Mouse (Mus musculus) heart, embryonic 15.5 days (tissue): ENCODE measurements around the gene Atg16l2. TPM values are rescaled to one million over a fixed set of nuclear protein-coding genes. Genes with fewer than 3 reads are reported as not detected.

Source experiments
- ATAC-seq: fragments of 200-750 bp; cut with Nextera tagmentation; replicated peaks from 2 replicates; pipeline ENCODE4 v1.8.0; 2017; ENCODE audit warnings: low read depth, moderate TSS enrichment; ENCODE audit not compliant: insufficient number of reproducible peaks, insufficient read depth, low FRiP score
- H3K27ac ChIP-seq: fragments of 300-500 bp; sonication (generic); 2 replicates; pipeline ENCODE4 v1.5.1; 2015; ENCODE audit warnings: mild to moderate bottlenecking, inconsistent platforms
- H3K27me3 ChIP-seq: fragments of 300-500 bp; sonication (generic); 2 replicates; pipeline ENCODE4 v1.6.1; 2015; ENCODE audit warnings: inconsistent platforms
- H3K36me3 ChIP-seq: fragments of 300-500 bp; sonication (generic); 2 replicates; pipeline ENCODE4 v1.6.1; 2015; ENCODE audit warnings: mild to moderate bottlenecking, inconsistent platforms
- H3K4me1 ChIP-seq: fragments of 300-500 bp; sonication (generic); replicated peaks from 2 replicates; pipeline ENCODE4 v1.6.1; 2015; ENCODE audit warnings: inconsistent platforms
- H3K4me2 ChIP-seq: fragments of 300-500 bp; sonication (generic); 2 replicates; pipeline ENCODE4 v1.6.1; 2015; ENCODE audit warnings: inconsistent platforms, mild to moderate bottlenecking, moderate library complexity
- H3K4me3 ChIP-seq: fragments of 300-500 bp; sonication (generic); 2 replicates; pipeline ENCODE4 v1.5.1; 2015; ENCODE audit warnings: mild to moderate bottlenecking, inconsistent platforms
- H3K9ac ChIP-seq: fragments of 300-500 bp; sonication (generic); 2 replicates; pipeline ENCODE4 v1.6.1; 2015; ENCODE audit warnings: mild to moderate bottlenecking, inconsistent platforms
- H3K9me3 ChIP-seq: fragments of 300-500 bp; sonication (generic); replicated peaks from 2 replicates; pipeline ENCODE4 v1.6.1; 2016; ENCODE audit warnings: inconsistent platforms
- WGBS: fragments of 180-500 bp; shearing (Covaris S2); methylation state at CpG from one replicate; pipeline ENCODE4 v1.1.7; 2015; ENCODE audit warnings: mixed read lengths; 5-methylcytosine and 5-hydroxymethylcytosine counted together
- polyA plus RNA-seq: library from polyadenylated mRNA; unstranded; fragments of >200 nt; fragmentation: Nextera tagmentation; extraction: Ambion mirVana; gene quantifications from 2 replicates; pipeline ENCODE4 v1.2.1, GENCODE M21; 2015

Gene Atg16l2
- polyA plus RNA-seq, 1 experiment from 2014 or later: 28.1 TPM

- 87% methylated on average over 2 of the region's 2 CpGs for WGBS
- no peak for ATAC-seq
- no peak overlapping the region for H3K27ac ChIP-seq
- H3K4me2 ChIP-seq: no peak overlapping the region
- no peak overlapping the region for H3K9ac ChIP-seq
- no peaks in the 10 kb centered on the region for H3K9me3 ChIP-seq
- H3K4me1 ChIP-seq: 0 out of 2 replicates have a peak, but pooled peaks cover 2% of the 10 kb centered on the region
- no peaks in the 10 kb centered on the region for H3K36me3 ChIP-seq
- no peak overlapping the region for H3K4me3 ChIP-seq
- no peaks in the 10 kb centered on the region for H3K27me3 ChIP-seq
Observed at GRCm38 (mm10) chr7:101223501-101223900, 78.5 kb downstream of the Atg16l2 start.

GRCm38 (mm10) chr7:101216724-101217123 is 85.3 kb downstream of the Atg16l2 start:
- H3K36me3 ChIP-seq: peaks cover 4% of the 10 kb centered on the region; the same call in 1 of the 2 replicates
- H3K4me1 ChIP-seq: 0 out of 2 replicates have a peak, but pooled peaks cover 2% of the 10 kb centered on the region
- no peaks in the 10 kb centered on the region for H3K9me3 ChIP-seq
- no peak overlapping the region for H3K4me3 ChIP-seq
- H3K27me3 ChIP-seq: no peaks in the 10 kb centered on the region
- H3K9ac ChIP-seq: no peak overlapping the region
- H3K27ac ChIP-seq: no peak overlapping the region
- no peak for ATAC-seq
- H3K4me2 ChIP-seq: no peak overlapping the region
- WGBS: 81% methylated on average over 2 of the region's 2 CpGs

DNA sequence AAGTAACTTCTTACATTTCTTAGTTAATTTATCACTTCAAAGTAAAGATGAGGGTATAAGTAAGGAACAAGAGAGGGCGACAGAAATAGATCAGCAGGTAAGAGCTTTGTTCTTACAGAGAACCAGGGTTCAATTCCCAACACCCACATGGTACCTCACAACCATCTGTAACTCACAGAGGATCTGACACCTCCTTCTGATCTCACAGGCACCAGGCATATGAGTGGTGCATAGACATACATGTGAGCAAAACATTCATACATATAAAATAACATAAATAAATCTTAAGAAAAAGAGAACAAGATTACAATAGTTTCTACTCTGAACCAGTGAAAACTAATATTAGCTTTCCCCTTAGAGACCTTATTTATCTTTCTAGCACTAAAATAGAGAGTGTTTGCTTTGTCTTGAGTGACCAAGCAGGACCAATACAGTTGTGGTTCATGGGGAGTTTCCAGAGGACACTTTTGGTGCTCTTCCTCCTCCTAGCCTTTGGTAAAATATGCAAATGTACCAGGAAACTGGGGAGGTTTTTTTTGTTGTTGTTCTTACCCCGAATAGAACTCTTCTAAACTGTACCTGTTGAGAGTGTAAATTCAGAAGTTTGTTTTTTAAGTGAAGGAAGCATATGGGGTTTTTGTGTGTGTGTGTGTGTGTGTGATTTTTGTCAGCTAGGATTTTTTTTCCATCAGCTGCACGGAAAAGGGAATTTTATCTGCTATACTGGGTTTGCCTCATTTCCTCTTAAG is 88.4 kb downstream of the Atg16l2 start:
- Histone ChIP-seq H3K9me3 (no peaks in the 10 kb centered on the region), H3K4me1 (0 out of 2 replicates have a peak, but pooled peaks cover 2% of the 10 kb centered on the region), H3K9ac (no peak overlapping the region), H3K27me3 (no peaks in the 10 kb centered on the region), H3K36me3 (peaks cover 4% of the 10 kb centered on the region; the same call in 1 of the 2 replicates), H3K4me3 (no peak overlapping the region), H3K27ac (no peak overlapping the region), H3K4me2 (no peak overlapping the region)
- 63% methylated on average over 3 of the region's 3 CpGs for WGBS
- ATAC-seq: no peak

Other genes with a start within 250 kb of the Atg16l2 start
- 14.8 and 15.8 TPM in 2 replicates for gene Fchsd2, start 209.4 kb downstream of the Atg16l2 start, polyA plus RNA-seq
- gene Stard10, start 14.8 kb upstream of the Atg16l2 start, polyA plus RNA-seq: 25.0 and 32.9 TPM in 2 replicates
- 23.5 and 38.4 TPM in 2 replicates for gene Arap1, start 45.8 kb upstream of the Atg16l2 start, polyA plus RNA-seq
- not detected in 2 replicates for gene Gm45837, start 108.6 kb upstream of the Atg16l2 start, polyA plus RNA-seq
- gene Pde2a, start 119.4 kb upstream of the Atg16l2 start, polyA plus RNA-seq: 16.3 and 21.9 TPM in 2 replicates